Mouse (Mus musculus) E14TG2a.4 (cell line): ENCODE results near the gene Was.

ENCODE experiments used
- CTCF ChIP-seq: conservative IDR thresholded peaks from 2 replicates; pipeline ENCODE4 v1.5.1; 2014; ENCODE audit warnings: low read length
- NANOG ChIP-seq: IDR thresholded peaks from 2 replicates; pipeline ENCODE4 v1.6.1; 2014; ENCODE audit warnings: borderline replicate concordance, low read length, mixed read lengths

DNA sequence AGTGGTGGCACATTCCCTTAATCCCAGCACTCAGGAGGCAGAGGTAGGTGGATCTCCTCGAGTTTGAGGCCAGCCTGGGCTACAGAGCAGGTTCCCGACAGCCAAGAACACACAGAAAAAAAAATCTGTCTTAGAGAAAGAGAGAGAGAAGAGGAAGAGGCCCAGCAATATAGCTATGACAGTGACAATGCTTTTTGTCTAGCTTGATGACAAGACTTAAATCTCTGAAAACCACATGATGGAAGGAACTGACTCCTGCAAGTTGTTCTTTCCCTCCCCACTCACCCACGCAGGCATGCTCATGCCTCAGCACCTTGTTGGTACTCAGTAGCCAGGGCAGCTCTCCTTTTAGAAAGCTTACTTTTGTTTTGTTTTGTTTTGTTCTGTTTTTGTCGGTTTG is 9.1 kb upstream of the Was start:
- TF ChIP-seq CTCF (no peak), NANOG (no peak)
